Mouse (Mus musculus) kidney, postnatal 14 days (tissue): ENCODE measurements around the gene Gm11541.

Experiments
- DNase-seq: peaks from one replicate; pipeline ENCODE4 v3.0.0; 2022; ENCODE audit warnings: mixed read lengths

Gm11541 gene

GRCm38 (mm10) chr11:94704472-94704871, at the start of gene Gm11541:
TSS of gene Gm11541 (minus strand) at chr11:94704499.
- DNase-seq: no peak

- DNase-seq: no peak
These were observed 48.8 kb upstream of the Gm11541 start for GRCm38 (mm10) chr11:94752946-94753713.

- DNase-seq: no peak
These were observed 37.5 kb upstream of the Gm11541 start, which contains the start of gene Cdc34b for GRCm38 (mm10) chr11:94741732-94742272. TSS of gene Cdc34b (plus strand) at chr11:94741782.

DNA sequence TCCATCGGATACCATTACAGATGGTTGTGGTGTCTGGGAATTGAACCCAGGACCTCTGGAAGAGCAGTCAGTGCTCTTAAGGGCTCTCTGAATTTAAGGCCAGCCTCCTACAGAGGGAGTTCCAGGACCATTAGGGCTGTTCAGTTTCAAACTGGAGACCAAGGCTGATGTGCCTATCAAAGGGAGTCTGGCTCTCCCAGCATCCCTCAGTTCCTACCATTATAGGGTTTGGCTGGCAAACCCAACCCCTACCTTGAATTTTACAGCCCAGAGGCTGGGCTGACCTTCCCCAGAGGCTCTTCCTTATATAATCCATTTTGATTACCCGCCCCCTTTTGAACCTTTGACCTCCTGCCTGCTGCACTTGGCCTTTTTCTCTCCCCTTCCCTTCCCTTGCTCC, 31.4 kb upstream of the Gm11541 start:
- DNase-seq: no peak

GRCm38 (mm10) chr11:94732773-94733172, 28.5 kb upstream of the Gm11541 start:
- DNase-seq: peak; percentile 52

GRCm38 (mm10) chr11:94731229-94731628, 26.9 kb upstream of the Gm11541 start:
- no peak for DNase-seq

- peak; percentile 71 for DNase-seq
These were observed 26.0 kb upstream of the Gm11541 start for GRCm38 (mm10) chr11:94730261-94730660.

GRCm38 (mm10) chr11:94729565-94729964, 25.3 kb upstream of the Gm11541 start:
- DNase-seq: no peak

- no peak for DNase-seq
These were observed 24.2 kb upstream of the Gm11541 start for GRCm38 (mm10) chr11:94728545-94728944.

DNA sequence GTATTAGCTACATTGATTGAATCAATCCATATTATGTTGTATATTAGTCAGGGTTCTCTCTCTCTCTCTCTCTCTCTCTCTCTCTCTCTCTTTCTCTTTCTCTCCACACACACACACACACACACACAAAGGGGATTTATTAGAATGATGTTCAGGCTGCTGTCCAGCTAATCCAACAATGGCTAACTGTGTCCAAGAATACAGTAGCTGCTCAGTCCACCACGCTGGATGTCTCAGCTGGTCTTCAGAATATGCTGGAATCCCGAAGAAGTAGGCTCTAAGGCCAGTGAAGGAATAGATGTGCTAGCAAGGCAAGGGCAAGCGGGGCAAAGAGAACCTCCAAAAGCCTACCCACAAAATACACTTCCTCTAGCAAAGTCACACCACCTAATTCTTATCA, 23.0 kb upstream of the Gm11541 start:
- DNase-seq: no peak

- DNase-seq: no peak
These were observed 14.9 kb upstream of the Gm11541 start for GRCm38 (mm10) chr11:94719216-94719615.

- no peak for DNase-seq
These were observed 14.0 kb upstream of the Gm11541 start for GRCm38 (mm10) chr11:94718113-94718909.

- DNase-seq: no peak
These were observed 12.9 kb upstream of the Gm11541 start for GRCm38 (mm10) chr11:94717239-94717638.

- DNase-seq: peak; percentile 64
These were observed 12.5 kb upstream of the Gm11541 start for GRCm38 (mm10) chr11:94716754-94717153.

DNA sequence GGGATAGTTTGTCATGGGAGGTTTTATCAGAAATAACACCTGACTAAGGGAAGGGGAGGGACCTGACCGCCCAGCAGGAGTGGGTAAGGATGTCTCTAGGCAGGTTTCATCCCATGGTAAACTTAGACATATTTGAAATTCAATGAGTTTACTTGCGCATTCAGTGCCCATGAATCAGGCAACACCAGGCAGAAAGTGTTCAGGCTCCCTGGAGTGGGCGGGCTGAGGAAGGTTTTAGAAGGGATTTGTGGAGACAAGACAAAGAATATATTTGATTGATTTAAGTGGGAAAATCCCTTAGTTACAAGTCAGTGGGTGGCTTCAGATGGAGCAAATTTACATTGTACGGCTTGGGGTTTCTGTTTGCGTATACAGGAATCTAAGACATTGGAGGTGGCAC, 11.3 kb upstream of the Gm11541 start:
- no peak for DNase-seq

DNA sequence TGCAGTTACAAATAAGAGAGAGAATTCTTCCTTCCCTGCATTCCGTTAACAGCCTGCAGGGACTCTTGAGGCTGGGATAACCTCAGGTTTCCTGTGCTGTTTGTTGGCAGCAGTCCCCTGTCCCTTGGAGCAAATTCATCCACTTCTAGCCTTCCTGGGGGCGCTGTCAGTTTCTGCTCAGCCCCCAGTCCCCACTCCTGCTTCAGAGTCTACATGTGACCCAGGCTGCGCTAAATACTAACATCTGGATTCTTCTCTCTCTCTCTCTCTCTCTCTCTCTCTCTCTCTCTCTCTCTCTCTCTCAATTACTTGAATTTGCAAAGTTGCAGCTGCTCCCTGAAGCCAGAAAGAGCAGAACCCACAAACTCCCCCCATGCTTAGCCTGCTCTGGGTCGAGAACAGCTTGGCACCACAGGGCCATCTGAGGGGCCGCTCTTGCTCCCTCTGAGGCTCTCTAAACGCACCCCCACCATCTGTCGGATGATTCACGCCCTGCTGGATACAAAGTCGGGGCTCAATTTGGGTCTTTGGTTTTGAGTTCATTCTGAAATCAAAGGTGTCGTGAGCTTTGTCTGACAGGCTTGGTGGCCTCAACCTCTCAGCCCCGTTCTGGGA, 9.1 kb upstream of the Gm11541 start:
- no peak for DNase-seq

GRCm38 (mm10) chr11:94704020-94704419, 279 bp downstream of the Gm11541 start:
- no peak for DNase-seq

DNA sequence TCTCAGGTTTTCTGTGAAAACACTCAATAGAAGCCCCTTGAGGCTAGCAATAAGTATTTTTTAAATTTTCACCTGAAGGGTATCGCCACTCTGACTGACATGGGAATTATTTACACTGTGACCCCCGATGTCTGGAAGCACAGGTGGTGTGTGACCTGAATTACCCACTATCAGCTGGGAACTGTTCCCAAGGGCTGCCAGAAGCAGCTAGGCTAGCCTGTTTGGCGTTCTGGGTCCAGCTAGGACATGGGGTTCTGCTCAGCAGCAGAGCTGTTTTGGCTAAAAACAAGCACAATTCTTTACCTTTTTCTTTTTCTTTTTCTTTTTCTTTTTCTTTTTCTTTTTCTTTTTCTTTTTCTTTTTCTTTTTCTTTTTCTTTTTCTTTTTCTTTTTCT, 2.1 kb downstream of the Gm11541 start:
- DNase-seq: no peak

DNA sequence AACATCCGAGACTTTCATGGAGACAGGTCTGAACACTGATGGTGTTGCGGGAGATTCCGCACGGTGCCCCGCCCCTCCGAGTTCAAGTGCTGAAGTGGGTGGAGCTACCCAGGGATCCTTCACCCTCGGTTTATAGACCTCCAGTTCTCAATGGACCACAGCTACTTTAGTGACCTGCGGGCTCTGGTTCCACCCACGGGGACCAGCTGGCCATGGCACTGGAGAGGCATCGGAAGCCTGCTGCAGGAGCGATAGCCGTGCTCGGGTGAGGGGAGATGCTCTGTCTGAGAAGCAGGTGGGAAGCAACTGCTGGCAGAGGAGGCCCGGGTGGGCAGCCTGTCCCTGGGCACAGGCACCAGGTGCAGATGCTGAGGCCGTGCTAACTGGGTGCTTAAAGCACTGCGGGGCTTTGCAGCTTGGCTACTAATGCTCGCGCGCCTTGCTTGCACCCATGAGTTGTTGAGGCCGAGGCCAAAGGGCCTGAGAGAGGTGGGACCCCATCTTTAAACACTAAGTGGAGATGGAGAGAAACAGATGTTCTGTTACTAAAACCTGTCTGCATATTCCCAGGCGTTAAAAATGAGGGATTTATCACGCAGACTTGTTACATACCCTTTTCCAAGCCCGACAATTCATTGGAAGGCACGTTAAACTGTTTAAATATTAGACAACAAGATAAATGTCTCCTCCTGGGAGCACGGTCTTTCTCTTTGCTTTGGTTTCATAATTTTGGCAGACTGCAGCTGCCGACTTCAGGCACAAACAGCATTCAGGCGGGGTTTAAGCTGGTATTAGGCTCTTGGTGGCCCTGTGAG, 2.7 kb downstream of the Gm11541 start:
- DNase-seq: no peak

GRCm38 (mm10) chr11:94699399-94699798, 4.9 kb downstream of the Gm11541 start:
- no peak for DNase-seq

DNA sequence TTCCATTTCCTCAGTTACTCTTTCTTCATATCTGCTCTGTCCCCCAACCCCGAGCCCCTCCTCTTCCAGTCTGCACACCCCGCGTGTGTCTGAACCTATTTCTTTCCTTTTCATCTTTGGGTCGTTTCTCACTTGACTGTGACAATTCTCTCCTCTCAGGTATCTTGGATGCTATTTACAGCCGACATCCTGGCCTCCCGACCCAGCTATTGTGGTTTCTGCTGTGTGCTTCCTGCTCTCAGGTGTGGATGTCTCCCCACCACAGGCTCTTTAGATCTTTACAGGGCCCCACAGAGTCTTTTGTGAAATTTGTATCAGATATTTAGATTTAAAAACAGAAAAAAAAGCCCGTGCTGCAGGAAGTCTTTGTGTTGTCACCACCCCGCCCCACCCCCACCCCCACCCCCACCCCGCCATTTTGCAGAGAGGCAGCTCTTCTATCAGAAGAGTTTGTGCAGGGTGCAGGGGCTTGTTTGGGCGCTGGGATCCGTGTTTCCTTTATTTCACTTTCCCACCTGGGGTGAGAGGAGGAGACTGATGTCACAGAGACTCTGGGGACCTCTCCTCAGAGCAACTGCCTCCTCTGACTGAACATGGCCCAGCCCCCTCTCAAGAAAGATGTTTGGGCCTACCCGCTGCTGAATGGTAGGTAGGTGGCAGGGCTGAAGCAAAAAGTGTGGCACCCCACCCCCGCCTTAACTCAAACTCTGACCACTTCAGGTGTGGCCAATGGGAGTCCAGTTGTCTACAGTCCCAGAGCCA, 6.4 kb downstream of the Gm11541 start:
- DNase-seq: no peak

DNA sequence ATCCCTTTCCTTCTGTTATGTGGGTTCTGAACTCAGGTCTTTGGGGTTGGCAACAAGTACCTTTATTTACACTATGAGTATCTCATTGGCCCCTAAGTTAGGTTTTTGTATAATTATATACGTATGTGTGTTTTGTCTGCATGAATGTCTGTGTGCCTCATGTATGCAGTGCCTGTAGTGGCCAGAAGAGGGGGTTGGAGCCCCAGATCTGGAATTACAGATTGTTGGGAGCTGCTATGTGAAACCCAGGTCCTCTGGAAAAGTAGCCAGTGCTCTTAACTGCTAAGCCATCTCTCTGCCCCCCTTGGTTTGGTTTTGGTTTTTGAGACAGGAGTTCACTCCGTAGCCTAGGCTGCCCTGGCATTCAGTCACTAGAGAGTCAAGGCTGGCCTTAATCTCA, 7.2 kb downstream of the Gm11541 start:
- no peak for DNase-seq
